In genomic region chrX:53608879-53609278, GRCm38 (mm10) we compare ENCODE assay signal across 9 mouse cellular contexts. TPM values are rescaled to one million over a fixed set of nuclear protein-coding genes. Genes with fewer than 3 reads are reported as not detected.
DNase-seq lines count a peak whose midpoint lies in the region; ATAC-seq and TF ChIP-seq lines count a peak whose summit lies in the region.
"Not testable (repeated sequence)": the region's sequence is repeated elsewhere in the genome, so short reads cannot be mapped to it uniquely, and the experiment has no call there.
"Had no signal": no experiment of that assay in that cellular context is flagged by ENCODE, and none has a peak within 500 bp of the region (broad histone marks: within the 10 kb centered on the region; RNA-seq: fewer than 3 reads in every experiment).

TSS of gene Gm14597 (minus strand) at chrX:53608979.

- peak within 1 kb of the TSS; percentile 47 for H3K4me2 ChIP-seq in embryonic facial prominence, embryonic 15.5 days (replicated peaks)
- H3K4me2 ChIP-seq in heart, embryonic 11.5 days, result peak within 1 kb of the TSS; percentile 63
- H3K4me2 ChIP-seq in hindbrain, embryonic 16.5 days (ENCODE audit: low read length), result peak within 1 kb of the TSS; percentile 53
- peak within 1 kb of the TSS; percentile 54 for H3K4me2 ChIP-seq in liver, postnatal 0 days (ENCODE audit: low read depth, low read length)
- H3K4me2 ChIP-seq in midbrain, embryonic 15.5 days, result peak within 1 kb of the TSS; percentile 54
- peak within 1 kb of the TSS; percentile 53 for H3K4me2 ChIP-seq in stomach, embryonic 15.5 days

- not testable (repeated sequence) for H3K36me3 ChIP-seq in E14TG2a.4 (ENCODE audit: insufficient read depth, low read length); embryonic facial prominence, embryonic 15.5 days; heart, embryonic 11.5 days (ENCODE audit: control insufficient read depth, insufficient read depth, low read length); hindbrain, embryonic 16.5 days (ENCODE audit: control insufficient read depth, insufficient read depth, low read length); limb, embryonic 10.5 days; liver, postnatal 0 days (replicated peaks; ENCODE audit: insufficient read depth, low read length); midbrain, embryonic 15.5 days (replicated peaks); stomach, embryonic 15.5 days

- not testable (repeated sequence) for DNase-seq in limb, embryonic 10.5 days (ENCODE audit: low spot score); liver, postnatal 0 days

- H3K9ac ChIP-seq in embryonic facial prominence, embryonic 15.5 days, result peak within 1 kb of the TSS; percentile 26
- H3K9ac ChIP-seq in heart, embryonic 11.5 days (ENCODE audit: low read depth, low read length), result peak within 1 kb of the TSS; percentile 66
- peak within 1 kb of the TSS; percentile 76 for H3K9ac ChIP-seq in hindbrain, embryonic 16.5 days (ENCODE audit: low read depth, low read length)
- H3K9ac ChIP-seq in liver, postnatal 0 days (replicated peaks), result peak within 1 kb of the TSS; percentile 21; the same call in 1 of the 2 replicates
- peak within 1 kb of the TSS; percentile 53 for H3K9ac ChIP-seq in midbrain, embryonic 15.5 days
- not testable (repeated sequence) for H3K9ac ChIP-seq in stomach, embryonic 15.5 days

- not testable (repeated sequence) for TF ChIP-seq EP300 in liver, postnatal 0 days (IDR thresholded peaks at IDR 0.05; ENCODE audit: low read depth)

- not testable (repeated sequence) for H3K9me3 ChIP-seq in E14TG2a.4 (ENCODE audit: low read length); embryonic facial prominence, embryonic 15.5 days (replicated peaks); heart, embryonic 11.5 days (replicated peaks; ENCODE audit: control insufficient read depth, low read length); hindbrain, embryonic 16.5 days (ENCODE audit: control insufficient read depth, low read length); limb, embryonic 10.5 days (replicated peaks); liver, postnatal 0 days (ENCODE audit: low read length); midbrain, embryonic 15.5 days; stomach, embryonic 15.5 days

- not testable (repeated sequence) for TF ChIP-seq CTCF in E14TG2a.4 (conservative IDR thresholded peaks at IDR 0.05; ENCODE audit: low read length); liver, postnatal 0 days (IDR thresholded peaks at IDR 0.05; ENCODE audit: low read depth)

- peak within 1 kb of the TSS; percentile 26; the same call in 1 of the 2 replicates for H3K4me3 ChIP-seq in E14TG2a.4 (replicated peaks; ENCODE audit: low read length)
- peak within 1 kb of the TSS; percentile 48 for H3K4me3 ChIP-seq in embryonic facial prominence, embryonic 15.5 days (replicated peaks)
- H3K4me3 ChIP-seq in heart, embryonic 11.5 days (ENCODE audit: low read depth, low read length), result peak within 1 kb of the TSS; percentile 44
- H3K4me3 ChIP-seq in hindbrain, embryonic 16.5 days (ENCODE audit: low read length), result peak within 1 kb of the TSS; percentile 48
- H3K4me3 ChIP-seq in limb, embryonic 10.5 days, result peak within 1 kb of the TSS; percentile 49
- peak within 1 kb of the TSS; percentile 35; the same call in 1 of the 2 replicates for H3K4me3 ChIP-seq in liver, postnatal 0 days (ENCODE audit: low read depth, low read length)
- peak within 1 kb of the TSS; percentile 52 for H3K4me3 ChIP-seq in midbrain, embryonic 15.5 days
- H3K4me3 ChIP-seq in stomach, embryonic 15.5 days (replicated peaks), result peak within 1 kb of the TSS; percentile 43

- 69% methylated on average over 3 of the region's 4 CpGs for WGBS in embryonic facial prominence, embryonic 15.5 days
- 73% methylated on average over 3 of the region's 4 CpGs for WGBS in heart, embryonic 11.5 days (ENCODE audit: insufficient replicate concordance)
- WGBS in hindbrain, embryonic 16.5 days, result 50% methylated on average over 2 of the region's 4 CpGs
- 56% methylated on average over 3 of the region's 4 CpGs for WGBS in limb, embryonic 10.5 days
- 85% methylated on average over 2 of the region's 4 CpGs for WGBS in liver, postnatal 0 days (ENCODE audit: insufficient replicate concordance)
- 58% methylated on average over 2 of the region's 4 CpGs for WGBS in midbrain, embryonic 15.5 days
- 64% methylated on average over 3 of the region's 4 CpGs for WGBS in stomach, embryonic 15.5 days

- not testable (repeated sequence) for H3K27ac ChIP-seq in embryonic facial prominence, embryonic 15.5 days (replicated peaks); liver, postnatal 0 days (ENCODE audit: low read depth); stomach, embryonic 15.5 days
- H3K27ac ChIP-seq in heart, embryonic 11.5 days (ENCODE audit: low read depth, low read length), result peak within 1 kb of the TSS; percentile 54; the same call in 1 of the 2 replicates
- H3K27ac ChIP-seq in hindbrain, embryonic 16.5 days (ENCODE audit: low read depth, low read length), result peak within 1 kb of the TSS; percentile 76
- 0 out of 2 replicates have a peak within 1 kb of the TSS, but pooled peaks have one; percentile 64 for H3K27ac ChIP-seq in limb, embryonic 10.5 days
- peak within 1 kb of the TSS; percentile 84 for H3K27ac ChIP-seq in midbrain, embryonic 15.5 days

- not testable (repeated sequence) for H3K27me3 ChIP-seq in E14TG2a.4 (ENCODE audit: insufficient read depth, low read length); embryonic facial prominence, embryonic 15.5 days; heart, embryonic 11.5 days (ENCODE audit: control insufficient read depth, insufficient read depth, low read length); hindbrain, embryonic 16.5 days (replicated peaks; ENCODE audit: control insufficient read depth, insufficient read depth, low read length); limb, embryonic 10.5 days (ENCODE audit: low read depth, poor library complexity, severe bottlenecking); liver, postnatal 0 days (ENCODE audit: insufficient read depth, low read length); midbrain, embryonic 15.5 days (replicated peaks); stomach, embryonic 15.5 days (replicated peaks)

- not testable (repeated sequence) for H3K4me1 ChIP-seq in E14TG2a.4 (replicated peaks; ENCODE audit: low read depth, low read length); embryonic facial prominence, embryonic 15.5 days; heart, embryonic 11.5 days (ENCODE audit: control insufficient read depth, insufficient read depth, low read length); hindbrain, embryonic 16.5 days (ENCODE audit: control insufficient read depth, insufficient read depth, low read depth, low read length); limb, embryonic 10.5 days; liver, postnatal 0 days (ENCODE audit: insufficient read depth); midbrain, embryonic 15.5 days; stomach, embryonic 15.5 days

- ATAC-seq in embryonic facial prominence, embryonic 15.5 days (ENCODE audit: insufficient number of reproducible peaks, low FRiP score, low TSS enrichment, low read depth); heart, embryonic 11.5 days (replicated peaks; ENCODE audit: insufficient number of reproducible peaks, low FRiP score, low TSS enrichment); hindbrain, embryonic 16.5 days; liver, postnatal 0 days; midbrain, embryonic 15.5 days (replicated peaks); stomach, embryonic 15.5 days (ENCODE audit: insufficient read depth, low FRiP score, low read depth): not testable (repeated sequence)

RNA-seq across cellular contexts. Expression of gene Gm14597, which starts in this region (rescaled TPM):
- not detected in 2 replicates for polyA plus RNA-seq in embryonic facial prominence, embryonic 15.5 days (2015; fragmentation: Nextera tagmentation; extraction: Ambion mirVana)
- polyA plus RNA-seq in heart, embryonic 11.5 days (2014; fragmentation: Nextera tagmentation; extraction: Ambion mirVana), result not detected in 2 replicates
- 0.63 TPM in 1 of 2 replicates, not detected in the other for polyA plus RNA-seq in hindbrain, embryonic 16.5 days (2015; fragmentation: Nextera tagmentation; extraction: Ambion mirVana)
- polyA plus RNA-seq in limb, embryonic 10.5 days (2016; fragmentation: Nextera tagmentation; extraction: Ambion mirVana), result not detected in 2 replicates
- polyA plus RNA-seq in liver, postnatal 0 days (2015; fragmentation: Nextera tagmentation; extraction: Ambion mirVana), result not detected in 2 replicates
- 0.70 TPM in 1 of 2 replicates, not detected in the other for polyA plus RNA-seq in midbrain, embryonic 15.5 days (2015; fragmentation: Nextera tagmentation; extraction: Ambion mirVana)
- not detected in 2 replicates for polyA plus RNA-seq in stomach, embryonic 15.5 days (2015; fragmentation: Nextera tagmentation; extraction: Ambion mirVana)
- polyA plus RNA-seq: large intestine, adult 2 months had no signal
